Mouse (Mus musculus) cerebellum, adult 8-10 months (tissue): Measurements from ENCODE around the gene Smad9.

Experiments used
- DNase-seq: peaks from one replicate; pipeline ENCODE4 v3.0.0; 2022

The Smad9 gene

DNA sequence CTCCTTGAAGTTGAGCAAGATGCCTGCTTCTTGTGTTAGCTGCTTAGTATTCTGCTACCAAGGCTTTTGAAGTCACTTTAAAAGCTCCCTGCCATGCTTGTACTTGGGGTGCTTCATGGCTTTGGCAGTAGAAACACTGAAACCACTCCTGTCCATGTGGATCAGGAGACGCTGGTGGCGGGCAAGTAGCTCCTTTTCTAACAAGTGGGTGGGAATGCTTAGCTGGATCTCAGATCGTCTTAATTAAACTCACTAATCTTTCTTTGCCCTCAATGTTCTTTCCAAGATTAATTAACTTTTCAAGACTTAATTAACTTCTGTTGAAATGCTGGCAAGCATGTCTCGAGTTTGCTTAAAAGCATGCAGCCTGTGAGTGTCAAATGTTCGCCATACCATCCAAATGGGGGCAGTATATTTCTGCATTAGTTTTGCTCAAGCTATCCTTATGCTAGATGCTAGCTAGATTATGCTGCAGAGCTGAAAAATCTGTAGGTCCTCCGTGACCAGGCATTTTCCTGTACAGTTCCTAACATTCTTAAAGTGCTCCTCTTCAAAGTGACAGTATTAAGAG, 58.1 kb downstream of the Smad9 start:
- no peak for DNase-seq

DNA sequence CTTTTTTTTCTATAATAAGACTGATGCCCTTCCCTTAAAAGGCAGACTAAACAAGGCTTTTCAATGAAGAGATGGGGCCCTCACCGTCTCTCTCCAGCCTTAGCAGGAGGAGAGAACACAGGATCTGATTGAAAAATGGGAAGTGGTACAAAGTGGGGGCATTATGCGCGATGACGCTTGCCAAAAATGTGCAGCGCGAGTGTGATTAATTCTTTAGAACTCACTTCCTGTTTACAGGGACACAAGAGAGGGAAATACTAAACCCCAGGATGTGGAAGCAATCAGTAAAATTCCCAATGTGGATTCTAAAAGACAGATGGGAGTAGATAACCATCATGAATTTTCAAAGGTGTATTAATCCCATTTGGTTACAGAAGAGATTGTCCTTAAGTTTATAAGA, 59.2 kb downstream of the Smad9 start:
- DNase-seq, result no peak

DNA sequence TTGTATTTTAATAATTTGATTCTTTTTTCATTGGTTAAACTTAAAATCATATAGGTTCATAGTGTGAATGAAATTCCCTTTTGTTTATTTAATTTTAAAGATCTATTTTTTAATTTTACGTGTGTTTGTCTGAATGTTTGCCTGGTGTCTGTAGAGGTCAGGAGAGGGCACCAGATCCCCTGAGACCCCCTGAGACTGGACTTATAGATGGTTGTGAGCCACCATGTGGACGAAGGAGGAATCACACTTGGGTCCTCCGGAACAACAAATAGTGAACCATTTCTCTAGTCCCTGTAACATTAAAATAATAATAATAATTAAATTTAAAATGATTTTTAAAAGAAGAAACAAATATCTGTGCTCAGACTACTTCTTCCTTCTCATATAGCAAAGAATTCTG, 59.9 kb downstream of the Smad9 start:
- DNase-seq, result no peak

DNA sequence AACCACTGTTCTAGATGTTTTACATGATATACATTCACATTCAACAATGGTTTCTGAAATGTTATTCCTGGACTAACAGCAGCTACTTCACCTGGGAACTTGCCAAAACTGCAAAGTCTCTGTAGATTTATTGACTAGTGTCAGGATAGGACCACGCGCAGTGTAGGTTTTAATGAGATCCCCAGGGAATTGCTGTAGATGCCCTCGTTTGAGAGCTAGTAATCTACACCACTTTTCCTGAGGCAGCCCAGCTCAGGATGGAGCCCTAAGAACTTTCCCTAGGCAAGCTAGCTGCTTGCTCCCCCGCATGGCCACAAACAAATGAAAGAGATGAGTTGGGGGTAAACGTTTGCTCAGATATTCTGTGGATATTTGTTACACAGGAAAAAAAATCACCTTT, 67.1 kb downstream of the Smad9 start:
- DNase-seq, result no peak

DNA sequence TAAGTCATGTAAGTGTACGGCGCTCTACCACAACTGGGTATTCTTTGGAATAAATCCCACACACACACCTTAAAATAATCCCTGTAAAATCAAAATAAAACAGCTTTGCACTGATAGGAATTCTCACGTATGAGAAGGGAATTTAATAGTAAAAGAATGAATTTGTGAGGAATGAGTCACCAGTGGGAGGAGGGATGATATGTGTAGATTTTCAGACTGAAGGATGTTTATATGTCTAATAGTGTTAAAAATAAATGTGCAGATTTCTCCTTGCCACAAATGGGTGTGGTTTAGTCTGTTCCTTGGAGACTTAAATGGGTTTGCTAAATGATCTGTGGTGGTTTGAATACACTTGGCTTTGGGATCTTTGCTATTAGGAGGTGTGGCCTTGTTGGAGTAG, 77.1 kb downstream of the Smad9 start:
- no peak for DNase-seq

DNA sequence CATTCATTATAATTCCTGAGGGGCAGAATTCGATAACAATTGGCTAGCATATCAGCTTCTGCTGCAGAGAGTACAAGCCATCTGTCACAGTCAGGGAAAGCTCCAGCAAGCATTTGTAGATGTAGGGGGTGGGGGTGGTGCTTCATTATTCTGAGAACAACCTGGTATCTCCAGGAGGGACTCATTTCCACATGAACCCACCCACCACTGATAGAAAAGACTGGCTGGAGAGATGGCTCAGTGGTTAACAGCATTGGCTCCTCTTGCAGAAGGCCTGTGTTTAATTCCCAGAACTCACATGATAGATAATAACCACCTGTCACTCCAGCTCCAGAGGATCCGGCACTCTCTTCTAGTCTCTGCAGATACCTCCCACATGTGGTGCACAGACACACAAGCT, 80.0 kb downstream of the Smad9 start:
- DNase-seq, result no peak
